ENCODE assay signal across 32 mouse cellular contexts in the genomic region with DNA sequence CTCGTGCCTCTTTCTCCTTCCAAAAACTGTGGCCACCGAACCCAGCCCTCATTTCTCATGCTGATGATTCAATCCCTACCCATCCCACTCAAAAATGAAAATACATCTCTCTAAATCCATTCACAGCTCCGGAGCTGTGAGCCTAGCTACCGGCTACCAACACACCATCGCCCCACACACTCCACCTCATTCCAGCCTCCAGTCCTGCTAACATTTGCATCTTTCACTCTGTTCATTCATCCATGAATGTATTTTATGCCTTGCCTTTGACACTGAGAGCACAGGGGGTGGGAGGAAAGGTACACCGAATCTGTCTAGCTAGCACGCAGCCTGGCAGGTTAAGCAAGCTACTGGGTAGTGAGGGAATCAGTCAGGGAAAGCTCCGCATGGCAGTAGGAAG. TPM values are rescaled to one million over a fixed set of nuclear protein-coding genes. Genes with fewer than 3 reads are reported as not detected.
DNase-seq lines count a peak whose midpoint lies in the region; ATAC-seq and TF ChIP-seq lines count a peak whose summit lies in the region.
"Had no signal": no experiment of that assay in that cellular context is flagged by ENCODE, and none has a peak within 500 bp of the region (broad histone marks: within the 10 kb centered on the region; RNA-seq: fewer than 3 reads in every experiment).

No protein-coding gene starts in this region.

- DNase-seq in kidney, adult 11 months = peak; percentile 16
- peak; percentile 21 to 35 for DNase-seq in left cerebral cortex, adult 2 months (ENCODE audit: extremely low spot score in 1 of 2, low spot score in 2 of 2)
- DNase-seq in left cerebral cortex, adult 11 months (ENCODE audit: low spot score) = no peak
- DNase-seq in right cerebral cortex, postnatal 36 days (ENCODE audit: low spot score in 2 of 2) = peak; percentile 38 to 55
- no peak for DNase-seq in testis, postnatal 10 days (ENCODE audit: low spot score)
- DNase-seq: adrenal gland, adult 2 months; cerebellum, adult 8-10 months; cerebellum, postnatal 36 days; embryo, embryonic 11 days; heart, postnatal 10 days; lung, adult 18-20 months; lung, postnatal 10 days; retina, postnatal 1 day; thymus, postnatal 25 days had no signal

- H3K4me2 ChIP-seq in kidney, embryonic 14.5 days (replicated peaks; ENCODE audit: low read depth, low read length) = no peak overlapping the region
- H3K4me2 ChIP-seq: embryonic facial prominence, embryonic 13.5 days; forebrain, embryonic 15.5 days; heart, embryonic 12.5 days; intestine, embryonic 15.5 days; limb, embryonic 13.5 days; liver, embryonic 12.5 days; neural tube, embryonic 13.5 days had no signal

- peaks cover 20% of the 10 kb centered on the region for H3K4me1 ChIP-seq in kidney, embryonic 14.5 days (ENCODE audit: control insufficient read depth, insufficient read depth, low read length)
- H3K4me1 ChIP-seq in embryonic fibroblast, embryonic 13.5 days (ENCODE audit: control insufficient read depth, insufficient read depth, low read length) = peaks cover 21% of the 10 kb centered on the region

- H3K9me3 ChIP-seq in kidney, embryonic 14.5 days (ENCODE audit: control insufficient read depth, low read length) = no peaks in the 10 kb centered on the region
- H3K9me3 ChIP-seq: embryonic facial prominence, embryonic 13.5 days; forebrain, embryonic 15.5 days; heart, embryonic 12.5 days; hindbrain, embryonic 10.5 days; intestine, embryonic 15.5 days; limb, embryonic 13.5 days; liver, embryonic 12.5 days; midbrain, embryonic 10.5 days; neural tube, embryonic 13.5 days had no signal

- no peak for TF ChIP-seq CTCF in left cerebral cortex, adult 2 months (IDR thresholded peaks at IDR 0.05)
- no peak for TF ChIP-seq CTCF in embryonic fibroblast, embryonic 13.5 days (IDR thresholded peaks at IDR 0.05; ENCODE audit: borderline replicate concordance, insufficient read depth, low read length)

- no peak for TF ChIP-seq POLR2A in embryonic fibroblast, embryonic 13.5 days (IDR thresholded peaks at IDR 0.05; ENCODE audit: low read depth, low read length)

- no peaks in the 10 kb centered on the region for H3K36me3 ChIP-seq in kidney, embryonic 14.5 days (ENCODE audit: control insufficient read depth, insufficient read depth, low read length)
- H3K36me3 ChIP-seq: embryonic facial prominence, embryonic 13.5 days; forebrain, embryonic 15.5 days; heart, embryonic 12.5 days; hindbrain, embryonic 10.5 days; intestine, embryonic 15.5 days; limb, embryonic 13.5 days; liver, embryonic 12.5 days; midbrain, embryonic 10.5 days; neural tube, embryonic 13.5 days had no signal

- 66% methylated on average over 8 of the region's 8 CpGs for WGBS in kidney, embryonic 14.5 days

- H3K27me3 ChIP-seq in kidney, embryonic 14.5 days (ENCODE audit: control insufficient read depth, insufficient read depth, low read length) = no peaks in the 10 kb centered on the region
- H3K27me3 ChIP-seq: embryonic facial prominence, embryonic 13.5 days; forebrain, embryonic 15.5 days; heart, embryonic 12.5 days; intestine, embryonic 15.5 days; limb, embryonic 13.5 days; liver, embryonic 12.5 days; neural tube, embryonic 13.5 days had no signal

- intact Hi-C loops in left cerebral cortex, adult 2 months (cut with DNase I) = no loop called here

- no peak for ATAC-seq in kidney, embryonic 14.5 days (ENCODE audit: low FRiP score, low TSS enrichment)
- ATAC-seq: forebrain, embryonic 15.5 days; hindbrain, embryonic 16.5 days; intestine, embryonic 15.5 days; liver, embryonic 12.5 days; midbrain, embryonic 16.5 days had no signal

- no peak overlapping the region for H3K9ac ChIP-seq in kidney, embryonic 14.5 days (ENCODE audit: low read depth, low read length)
- H3K9ac ChIP-seq: embryonic facial prominence, embryonic 13.5 days; forebrain, embryonic 15.5 days; heart, embryonic 12.5 days; intestine, embryonic 15.5 days; limb, embryonic 13.5 days; liver, embryonic 12.5 days; neural tube, embryonic 13.5 days had no signal

- no peak overlapping the region for H3K4me3 ChIP-seq in kidney, embryonic 14.5 days (ENCODE audit: low read length)
- H3K4me3 ChIP-seq in left cerebral cortex, adult 2 months = no peak overlapping the region
- H3K4me3 ChIP-seq in embryonic fibroblast, embryonic 13.5 days (ENCODE audit: insufficient read depth, low read length) = no peak overlapping the region
- H3K4me3 ChIP-seq: embryonic facial prominence, embryonic 13.5 days; forebrain, embryonic 15.5 days; heart, embryonic 12.5 days; hindbrain, embryonic 10.5 days; intestine, embryonic 15.5 days; limb, embryonic 13.5 days; liver, embryonic 12.5 days; midbrain, embryonic 10.5 days; myocyte; neural tube, embryonic 13.5 days had no signal

- no peak overlapping the region for H3K27ac ChIP-seq in kidney, embryonic 14.5 days (ENCODE audit: low read depth, low read length)
- peak overlapping the region; percentile 61 for H3K27ac ChIP-seq in left cerebral cortex, adult 2 months
- H3K27ac ChIP-seq in embryonic fibroblast, embryonic 13.5 days (ENCODE audit: insufficient read depth, low read length) = peak overlapping the region; percentile 16
- H3K27ac ChIP-seq: embryonic facial prominence, embryonic 13.5 days; forebrain, embryonic 15.5 days; hindbrain, embryonic 10.5 days; intestine, embryonic 15.5 days; limb, embryonic 13.5 days; liver, embryonic 12.5 days; midbrain, embryonic 10.5 days; neural tube, embryonic 13.5 days had no signal

RNA-seq across cellular contexts. Expression of a gene that starts 3.0 kb away (rescaled TPM):
- 1.8 and 2.1 TPM in 2 replicates for polyA plus RNA-seq in kidney, embryonic 14.5 days (2014; fragmentation: Nextera tagmentation; extraction: Ambion mirVana)
- total RNA-seq in left cerebral cortex, adult 2 months (2021) = not detected
- 0.97 and 1.1 TPM in 2 replicates for polyA plus RNA-seq in embryonic fibroblast, embryonic 13.5 days (2011; ENCODE audit: insufficient read length, low read depth, missing spikeins)
- total RNA-seq: gastrocnemius, adult 8-10 months had no signal
- polyA plus RNA-seq: forebrain, embryonic 15.5 days had no signal

RNA-seq across cellular contexts. Expression of a gene that starts 3.1 kb away (rescaled TPM):
- polyA plus RNA-seq in kidney, embryonic 14.5 days (2014; fragmentation: Nextera tagmentation; extraction: Ambion mirVana) = 224 and 244 TPM in 2 replicates
- total RNA-seq in left cerebral cortex, adult 2 months (2021) = 10 to 100 TPM; 69.0 to 71.9 TPM
- polyA plus RNA-seq in embryonic fibroblast, embryonic 13.5 days (2011; ENCODE audit: insufficient read length, low read depth, missing spikeins) = 593 and 759 TPM in 2 replicates

RNA-seq across cellular contexts. Expression of a gene that starts 42.8 kb away (rescaled TPM):
- polyA plus RNA-seq in kidney, embryonic 14.5 days (2014; fragmentation: Nextera tagmentation; extraction: Ambion mirVana) = not detected in 2 replicates
- 10 to 100 TPM; 35.7 to 44.6 TPM for total RNA-seq in left cerebral cortex, adult 2 months (2021)
- polyA plus RNA-seq in embryonic fibroblast, embryonic 13.5 days (2011; ENCODE audit: insufficient read length, low read depth, missing spikeins) = 0.30 and 0.52 TPM in 2 replicates
- total RNA-seq: gastrocnemius, adult 8-10 months; heart, postnatal 10 days; MEL had no signal
- polyA plus RNA-seq: C2C12; gonadal fat pad, adult 2 months; liver, embryonic 12.5 days; myocyte had no signal

Comparison
In these comparisons a context has a peak if more than half of its experiments do, and no peak if none do; other contexts are left out.
1. DNase-seq: peak in kidney, adult 11 months (single experiment), left cerebral cortex, adult 2 months (2 of 2) and right cerebral cortex, postnatal 36 days (2 of 2); none in left cerebral cortex, adult 11 months (single experiment) and testis, postnatal 10 days (single experiment).